Mouse (Mus musculus) splenic B cell, adult 2 months (primary cell): Measurements from ENCODE around the gene Olfr247.
"Not testable (repeated sequence)": the region's sequence is repeated elsewhere in the genome, so short reads cannot be mapped to it uniquely, and the experiment has no call there.

Source experiments
- DNase-seq: peaks from one replicate; pipeline ENCODE4 v3.0.0-alpha.2; 2011; ENCODE audit warnings: low read depth, low spot score
- H3K27me3 ChIP-seq: 2 replicates; pipeline ENCODE4 v1.6.1; 2012; ENCODE audit warnings: mild to moderate bottlenecking, low read length, moderate library complexity, mixed read lengths; ENCODE audit not compliant: control insufficient read depth, poor library complexity, insufficient read depth, severe bottlenecking
- H3K36me3 ChIP-seq: 2 replicates; pipeline ENCODE4 v1.6.1; 2012; ENCODE audit warnings: mild to moderate bottlenecking, low read length, moderate library complexity, mixed read lengths; ENCODE audit not compliant: control insufficient read depth, poor library complexity, insufficient read depth, severe bottlenecking

Gene Olfr247

DNA sequence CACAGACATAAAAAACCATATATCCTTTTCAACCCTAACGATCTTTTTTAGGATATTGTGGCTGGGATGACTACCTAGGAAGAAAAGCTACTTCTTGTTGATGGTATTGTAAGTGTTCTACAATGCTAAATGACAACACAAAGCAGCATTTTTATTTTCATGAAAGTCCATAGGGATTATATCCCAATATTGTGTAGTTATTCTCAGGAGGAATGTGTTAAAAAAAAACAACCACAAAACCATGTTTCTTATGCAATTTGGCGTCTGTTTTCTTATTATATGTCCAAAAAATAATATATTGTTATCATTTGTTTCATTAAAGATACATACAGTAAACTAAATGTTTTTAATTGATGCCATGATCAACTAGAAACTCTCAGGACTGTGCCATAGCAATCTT, at the start of gene Olfr247:
Gene Olfr247, minus strand, starts transcription at position 101 of the 400 bp plus-strand sequence.
- not testable (repeated sequence) for H3K36me3 ChIP-seq, H3K27me3 ChIP-seq, DNase-seq

DNA sequence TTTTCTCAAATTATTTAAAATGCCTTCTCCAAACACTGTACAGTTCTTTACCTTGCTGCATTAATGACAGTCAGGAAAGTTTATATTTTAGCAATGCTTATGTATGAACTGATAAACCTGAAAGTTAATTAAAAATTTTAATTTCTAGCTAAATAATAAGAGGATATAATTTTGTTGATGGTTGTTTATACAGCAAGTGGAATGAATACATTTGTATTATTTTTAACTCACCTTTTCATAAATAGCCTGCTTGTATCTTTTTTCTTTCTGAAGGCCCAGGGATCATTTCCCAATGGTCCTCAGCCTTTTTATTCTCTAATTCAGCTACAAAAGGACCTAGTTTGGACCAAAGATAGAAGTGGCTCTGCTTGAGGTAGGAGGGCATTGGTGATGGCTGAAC, 36.4 kb upstream of the Olfr247 start, which contains the start of gene Olfr820:
Gene Olfr820, plus strand, starts transcription at position 301 of the 400 bp plus-strand sequence.
- Histone ChIP-seq H3K36me3 (no peaks in the 10 kb centered on the region), H3K27me3 (no peaks in the 10 kb centered on the region)
- no peak for DNase-seq

DNA sequence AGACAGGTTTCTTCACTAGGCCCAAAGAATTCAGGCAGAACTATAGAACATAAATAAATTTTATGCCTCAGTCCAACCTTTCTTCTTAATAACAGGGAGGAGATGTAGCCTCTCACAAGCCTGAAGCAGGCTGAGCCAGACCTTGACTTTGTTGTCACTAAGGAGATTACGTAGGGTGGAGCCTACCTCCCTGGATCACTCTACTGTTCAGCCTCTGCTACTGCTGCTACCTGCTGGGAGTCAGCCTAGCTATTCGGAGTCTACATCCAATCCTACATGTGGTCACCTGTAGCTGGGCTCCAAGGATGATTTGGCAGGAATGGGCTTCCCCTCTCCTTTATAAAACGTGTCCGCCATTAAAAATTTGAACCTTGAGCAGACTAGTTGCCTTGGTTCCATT, 29.4 kb upstream of the Olfr247 start:
- not testable (repeated sequence) for DNase-seq, H3K27me3 ChIP-seq, H3K36me3 ChIP-seq

GRCm38 (mm10) chr10:130004104-130004503, 28.2 kb upstream of the Olfr247 start:
- H3K27me3 ChIP-seq, DNase-seq, H3K36me3 ChIP-seq: not testable (repeated sequence)

DNA sequence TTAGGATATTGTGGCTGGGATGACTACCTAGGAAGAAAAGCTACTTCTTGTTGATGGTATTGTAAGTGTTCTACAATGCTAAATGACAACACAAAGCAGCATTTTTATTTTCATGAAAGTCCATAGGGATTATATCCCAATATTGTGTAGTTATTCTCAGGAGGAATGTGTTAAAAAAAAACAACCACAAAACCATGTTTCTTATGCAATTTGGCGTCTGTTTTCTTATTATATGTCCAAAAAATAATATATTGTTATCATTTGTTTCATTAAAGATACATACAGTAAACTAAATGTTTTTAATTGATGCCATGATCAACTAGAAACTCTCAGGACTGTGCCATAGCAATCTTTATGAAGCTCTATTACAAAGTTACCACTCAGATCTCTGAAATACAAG, 9.0 kb upstream of the Olfr247 start, which contains the start of gene Gm10310:
Gene Gm10310, minus strand, starts transcription at position 101 of the 400 bp plus-strand sequence.
- not testable (repeated sequence) for DNase-seq, H3K36me3 ChIP-seq, H3K27me3 ChIP-seq

- DNase-seq, H3K36me3 ChIP-seq, H3K27me3 ChIP-seq: not testable (repeated sequence)
These were observed 5.9 kb upstream of the Olfr247 start for GRCm38 (mm10) chr10:129981867-129982266.

DNA sequence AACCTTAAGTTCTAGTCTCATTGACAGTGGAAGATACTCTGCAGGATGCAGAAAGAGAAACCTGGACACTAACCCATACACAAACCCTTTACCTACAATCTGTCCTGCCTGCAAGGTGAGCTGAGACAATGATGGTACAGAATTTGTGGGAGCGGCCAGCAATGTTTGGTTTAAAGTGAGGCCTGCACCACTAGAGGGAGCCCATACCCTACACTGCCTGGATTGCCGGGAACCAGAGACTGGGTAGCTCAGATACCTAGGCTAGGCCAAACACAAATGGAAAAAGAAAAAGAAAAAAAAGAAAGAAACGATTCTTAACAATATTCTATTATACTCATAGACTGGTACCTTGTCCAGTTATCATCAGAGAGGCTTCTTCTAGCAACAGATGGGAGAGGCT, 2.9 kb downstream of the Olfr247 start:
- DNase-seq, H3K36me3 ChIP-seq, H3K27me3 ChIP-seq: not testable (repeated sequence)

DNA sequence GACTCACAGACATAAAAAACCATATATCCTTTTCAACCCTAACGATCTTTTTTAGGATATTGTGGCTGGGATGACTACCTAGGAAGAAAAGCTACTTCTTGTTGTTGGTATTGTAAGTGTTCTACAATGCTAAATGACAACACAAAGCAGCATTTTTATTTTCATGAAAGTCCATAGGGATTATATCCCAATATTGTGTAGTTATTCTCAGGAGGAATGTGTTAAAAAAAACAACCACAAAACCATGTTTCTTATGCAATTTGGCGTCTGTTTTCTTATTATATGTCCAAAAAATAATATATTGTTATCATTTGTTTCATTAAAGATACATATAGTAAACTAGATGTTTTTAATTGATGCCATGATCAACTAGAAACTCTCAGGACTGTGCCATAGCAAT, 8.8 kb downstream of the Olfr247 start, which contains the start of gene Olfr819:
Gene Olfr819, minus strand, starts transcription at position 101 of the 400 bp plus-strand sequence.
- H3K36me3 ChIP-seq, H3K27me3 ChIP-seq, DNase-seq: not testable (repeated sequence)

GRCm38 (mm10) chr10:129966232-129966631, 9.7 kb downstream of the Olfr247 start:
- DNase-seq, H3K36me3 ChIP-seq, H3K27me3 ChIP-seq: not testable (repeated sequence)

- H3K36me3 ChIP-seq = no peaks in the 10 kb centered on the region
- DNase-seq = no peak
These were observed 26.9 kb downstream of the Olfr247 start, which contains the start of gene Olfr818 for GRCm38 (mm10) chr10:129949000-129949399. Gene Olfr818, minus strand, starts transcription at chr10:129949100.

More at GRCm38 (mm10) chr10:129949000-129949399, 26.9 kb downstream of the Olfr247 start, which contains the start of gene Olfr818:
- no peaks in the 10 kb centered on the region for H3K27me3 ChIP-seq
